Mouse (Mus musculus) embryonic fibroblast, embryonic 13.5 days (primary cell): ENCODE data around the gene Oxgr1. TPM values are rescaled to one million over a fixed set of nuclear protein-coding genes. Genes with fewer than 3 reads are reported as not detected.
"Not testable (repeated sequence)": the region's sequence is repeated elsewhere in the genome, so short reads cannot be mapped to it uniquely, and the experiment has no call there.

Experiments
- H3K27ac ChIP-seq: 2 replicates; pipeline ENCODE4 v1.5.1; 2012; ENCODE audit warnings: low read length, control low read depth, inconsistent platforms; ENCODE audit not compliant: insufficient read depth
- H3K4me1 ChIP-seq: 2 replicates; pipeline ENCODE4 v1.6.1; 2011; ENCODE audit warnings: low read length; ENCODE audit not compliant: control insufficient read depth, insufficient read depth
- H3K4me3 ChIP-seq: 2 replicates; pipeline ENCODE4 v1.5.1; 2011; ENCODE audit warnings: mild to moderate bottlenecking, control low read depth, low read length; ENCODE audit not compliant: insufficient read depth
- CTCF ChIP-seq: IDR thresholded peaks from 2 replicates; pipeline ENCODE4 v1.5.1; 2011; ENCODE audit warnings: mild to moderate bottlenecking, control low read depth, low read length, moderate library complexity, borderline replicate concordance; ENCODE audit not compliant: insufficient read depth
- POLR2A ChIP-seq: IDR thresholded peaks from 2 replicates; pipeline ENCODE4 v1.6.1; 2011; ENCODE audit warnings: low read depth, mild to moderate bottlenecking, control low read depth, low read length, moderate library complexity
- polyA plus RNA-seq: library from polyadenylated mRNA; stranded (reverse); fragments of >200 nt; gene quantifications from 2 replicates; pipeline ENCODE4 v1.2.4, GENCODE M21; 2011; ENCODE audit warnings: low read depth; ENCODE audit not compliant: missing spikeins, insufficient read length

Oxgr1 gene
- polyA plus RNA-seq, 1 experiment, result not detected

DNA sequence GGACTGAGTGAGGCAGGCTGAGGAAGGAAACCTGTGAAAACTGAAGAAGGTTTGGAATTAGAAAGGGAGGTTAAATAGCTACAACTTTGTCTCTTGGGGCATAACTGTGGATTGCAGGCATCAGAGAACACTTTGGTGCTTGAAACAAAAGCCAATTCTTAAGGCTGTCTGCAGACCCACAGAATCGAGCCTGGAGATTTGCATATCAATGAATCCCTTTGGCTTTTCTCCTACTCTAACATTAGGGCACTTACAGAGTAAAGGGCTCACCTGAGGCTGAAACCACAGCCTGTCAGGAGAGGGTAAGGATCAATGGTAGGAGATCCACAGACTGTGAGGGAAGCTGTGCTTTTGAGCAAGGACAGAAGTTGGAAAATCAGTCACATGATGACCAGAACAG is 8.8 kb downstream of the Oxgr1 start:
- TF ChIP-seq POLR2A (no peak), CTCF (no peak)
- H3K27ac ChIP-seq, result no peak overlapping the region
- H3K4me3 ChIP-seq, result no peak overlapping the region
- no peaks in the 10 kb centered on the region for H3K4me1 ChIP-seq

DNA sequence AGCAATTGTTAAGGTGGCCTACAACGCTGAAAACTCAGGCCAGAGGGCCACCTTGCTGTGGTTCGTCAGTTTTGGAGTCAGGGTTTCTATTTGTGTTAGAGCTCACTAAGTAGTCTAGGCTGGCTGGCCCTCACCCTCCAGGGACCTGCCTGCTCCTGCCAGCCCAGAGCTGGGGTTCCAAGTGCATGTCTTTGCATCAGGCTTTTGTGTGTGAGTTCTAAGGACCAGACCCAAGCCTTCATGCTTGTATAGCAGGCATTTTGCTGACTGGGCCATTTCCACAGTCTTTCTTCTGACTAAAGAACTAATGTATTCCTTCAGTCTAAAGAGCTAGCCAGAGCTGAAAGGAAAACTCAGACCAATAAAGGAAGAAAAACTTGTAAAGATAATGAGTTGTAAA is 22.3 kb downstream of the Oxgr1 start:
- Histone ChIP-seq H3K4me3 (no peak overlapping the region), H3K4me1 (no peaks in the 10 kb centered on the region), H3K27ac (no peak overlapping the region)
- TF ChIP-seq POLR2A (no peak), CTCF (no peak)

DNA sequence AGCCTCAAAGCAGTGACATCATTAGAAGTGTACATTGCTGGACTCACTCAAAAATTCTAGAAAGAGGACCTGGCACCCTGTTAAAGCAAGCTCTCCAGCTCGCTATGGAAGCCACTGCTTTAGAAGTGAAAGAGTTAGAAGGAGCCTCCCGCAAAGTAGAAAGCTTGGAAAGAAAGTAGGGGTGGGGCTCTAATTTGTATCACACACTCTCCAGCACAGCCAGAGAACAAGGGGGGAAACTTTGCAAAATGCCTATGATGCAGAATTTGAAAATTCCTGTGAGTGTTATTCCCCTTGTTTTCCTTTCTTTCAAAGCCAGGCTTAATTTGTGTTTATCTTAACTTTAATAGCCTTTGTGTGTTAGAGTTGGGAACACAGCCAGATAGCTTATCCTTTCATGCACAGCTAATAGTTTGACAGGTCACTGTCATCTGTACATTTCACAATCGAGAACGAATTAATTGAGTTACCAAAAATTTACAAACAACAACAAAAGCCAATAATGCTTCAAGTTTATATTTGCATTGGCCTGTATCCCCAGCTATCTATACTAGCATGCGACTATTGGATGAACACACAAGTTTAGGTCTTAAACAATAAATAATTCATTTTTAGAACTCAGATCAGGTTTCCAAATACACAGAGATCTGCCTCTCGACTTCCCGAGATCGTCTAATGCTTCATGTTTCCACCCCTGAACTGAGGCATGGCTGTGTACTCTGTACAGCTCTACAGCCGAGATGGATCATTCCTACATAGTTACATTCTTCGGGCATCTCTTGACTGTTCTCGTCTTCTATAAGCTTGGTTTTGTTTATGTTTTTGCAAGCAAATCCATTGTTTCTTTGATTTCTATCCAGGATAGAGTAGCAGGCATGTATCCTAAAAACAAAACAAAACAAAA is 32.0 kb downstream of the Oxgr1 start:
- Histone ChIP-seq H3K4me1 (no peaks in the 10 kb centered on the region), H3K4me3 (no peak overlapping the region), H3K27ac (no peak overlapping the region)
- TF ChIP-seq POLR2A, result no peak
- no peak for TF ChIP-seq CTCF

DNA sequence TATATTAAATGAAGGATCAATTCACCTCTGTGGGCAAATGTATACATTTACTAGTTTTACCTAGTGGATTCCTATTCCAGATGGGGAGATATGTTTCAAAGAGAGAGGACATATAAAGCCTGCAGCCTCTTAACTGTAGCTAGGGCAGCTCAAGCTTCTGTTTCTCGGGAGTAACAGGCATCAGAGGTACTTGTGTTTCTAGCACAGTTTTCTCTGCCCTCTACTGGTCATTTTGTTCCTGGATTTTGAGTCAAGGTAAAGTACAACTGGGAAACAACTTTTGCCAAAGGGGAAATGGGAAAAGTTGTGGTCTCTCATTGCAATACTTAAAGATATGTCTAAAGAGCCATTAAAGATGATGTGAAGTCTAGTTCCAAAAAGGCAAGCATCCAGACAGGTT is 37.1 kb downstream of the Oxgr1 start:
- TF ChIP-seq POLR2A, result no peak
- no peak for TF ChIP-seq CTCF
- H3K4me1 ChIP-seq, result no peaks in the 10 kb centered on the region
- no peak overlapping the region for H3K4me3 ChIP-seq
- H3K27ac ChIP-seq, result no peak overlapping the region

DNA sequence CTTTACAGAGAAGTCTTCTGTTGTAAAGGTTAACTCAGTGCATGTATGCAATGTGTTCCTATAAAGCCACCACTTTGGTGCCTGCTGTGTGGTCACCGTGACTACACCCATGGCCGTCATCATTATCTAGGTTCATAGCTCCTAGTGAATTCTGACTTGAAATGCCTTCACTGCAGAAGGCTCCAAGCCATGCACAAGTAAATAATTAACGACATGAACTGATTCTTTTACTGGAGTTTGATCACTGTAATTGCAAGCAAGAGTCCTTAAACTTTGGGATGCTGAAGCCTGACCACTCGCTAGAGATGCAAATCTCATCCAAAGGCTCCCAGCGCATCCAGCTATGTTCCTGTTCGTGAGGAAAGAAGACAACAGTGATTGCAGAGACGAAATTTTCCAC is 38.6 kb downstream of the Oxgr1 start:
- H3K4me3 ChIP-seq, result no peak overlapping the region
- TF ChIP-seq POLR2A (no peak), CTCF (no peak)
- H3K4me1 ChIP-seq, result no peaks in the 10 kb centered on the region
- no peak overlapping the region for H3K27ac ChIP-seq

DNA sequence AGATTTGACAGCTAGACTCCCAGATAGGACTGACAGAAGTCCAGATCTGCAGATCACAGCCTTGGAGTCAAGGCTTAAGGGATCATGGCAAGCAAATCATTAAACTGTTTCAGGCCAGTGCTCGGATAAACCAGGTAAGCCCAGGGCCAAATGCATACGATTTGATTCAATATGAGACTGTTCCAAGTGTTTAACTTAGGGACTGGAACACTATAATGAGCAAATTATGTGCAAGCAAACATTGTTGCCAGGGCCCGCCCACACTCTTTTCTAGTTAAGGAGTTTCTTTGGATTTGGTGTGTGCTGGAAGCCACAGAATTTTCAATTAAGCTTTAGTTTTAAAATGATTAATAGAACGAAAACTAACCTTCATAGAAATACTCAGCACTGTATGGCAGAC is 39.6 kb downstream of the Oxgr1 start:
- Histone ChIP-seq H3K4me3 (no peak overlapping the region), H3K4me1 (no peaks in the 10 kb centered on the region), H3K27ac (no peak overlapping the region)
- no peak for TF ChIP-seq POLR2A
- no peak for TF ChIP-seq CTCF

DNA sequence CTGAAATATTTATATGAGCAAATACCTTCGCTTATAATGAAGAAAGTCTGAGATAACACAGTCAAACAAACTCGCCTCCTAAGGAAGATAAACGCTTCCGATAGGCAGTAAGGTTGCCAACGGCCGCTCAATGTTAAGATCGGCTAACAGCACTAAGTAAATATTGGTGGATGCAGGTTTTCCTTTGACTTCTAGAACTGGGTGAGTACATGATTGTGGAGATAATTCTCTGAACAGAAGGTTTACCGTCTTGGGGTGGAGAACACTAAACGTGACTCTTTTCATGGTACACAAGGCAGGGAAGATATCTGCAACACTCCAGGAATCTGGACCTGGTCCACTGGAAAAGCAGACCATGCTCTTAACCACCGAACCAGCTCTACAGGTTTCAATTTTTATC is 52.6 kb downstream of the Oxgr1 start:
- TF ChIP-seq POLR2A (no peak), CTCF (no peak)
- Histone ChIP-seq H3K4me3 (no peak overlapping the region), H3K4me1 (no peaks in the 10 kb centered on the region), H3K27ac (no peak overlapping the region)

DNA sequence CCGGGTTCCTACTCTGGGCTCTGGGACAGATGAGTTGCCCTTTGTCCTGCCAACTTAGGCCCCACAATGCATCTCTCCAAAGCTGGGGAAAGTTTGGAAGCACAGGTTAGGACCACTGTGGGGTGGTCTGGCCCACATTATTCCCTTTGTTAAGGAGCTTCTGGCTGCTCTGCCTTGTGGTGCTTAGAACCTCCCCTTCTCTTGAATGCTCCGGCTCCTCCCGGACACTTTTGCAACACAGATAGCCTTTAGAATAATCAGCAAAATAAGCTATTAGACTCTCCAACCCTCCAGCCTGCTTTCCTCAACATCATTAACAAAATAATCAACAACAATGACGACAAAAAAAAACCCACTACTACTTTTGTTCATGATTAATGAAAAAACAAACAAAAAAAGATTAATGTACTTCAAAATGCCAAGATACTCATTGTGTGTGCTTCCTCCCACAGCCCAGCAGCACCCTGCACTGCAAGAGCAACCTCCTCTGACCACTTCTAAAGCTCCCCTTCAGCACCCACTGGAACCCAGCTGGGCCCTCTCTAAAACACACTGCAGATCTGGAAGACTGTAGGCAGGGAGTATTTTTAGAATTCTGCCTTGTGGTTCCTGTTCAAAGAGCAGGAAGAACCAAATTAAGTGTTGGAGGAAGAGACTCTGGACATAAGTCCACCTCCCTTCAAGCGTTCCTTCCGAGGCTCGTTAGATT is 53.1 kb downstream of the Oxgr1 start:
- TF ChIP-seq POLR2A (no peak), CTCF (no peak)
- Histone ChIP-seq H3K4me1 (no peaks in the 10 kb centered on the region), H3K27ac (no peak overlapping the region), H3K4me3 (no peak overlapping the region)

DNA sequence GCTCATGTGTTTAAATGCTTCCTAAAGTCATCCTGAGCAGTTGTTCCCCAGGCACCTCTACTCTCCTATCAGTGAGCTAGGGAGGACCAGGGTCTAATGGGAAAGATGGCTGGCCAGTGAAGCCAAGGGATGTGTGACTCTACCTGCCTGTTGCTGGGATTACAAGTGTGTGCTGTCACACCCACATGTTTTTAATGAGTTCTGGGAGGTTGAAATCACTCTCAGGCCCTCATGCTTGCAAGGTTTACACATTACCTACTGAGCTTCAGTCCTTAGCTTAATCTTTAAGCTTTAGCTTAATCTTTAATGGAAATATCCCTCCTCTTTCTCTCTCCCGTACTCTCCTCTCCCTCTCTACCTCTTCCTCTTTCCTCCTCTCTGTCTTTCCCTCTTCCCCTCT is 55.0 kb downstream of the Oxgr1 start:
- Histone ChIP-seq H3K27ac (no peak overlapping the region), H3K4me3 (no peak overlapping the region), H3K4me1 (no peaks in the 10 kb centered on the region)
- TF ChIP-seq POLR2A (no peak), CTCF (no peak)

DNA sequence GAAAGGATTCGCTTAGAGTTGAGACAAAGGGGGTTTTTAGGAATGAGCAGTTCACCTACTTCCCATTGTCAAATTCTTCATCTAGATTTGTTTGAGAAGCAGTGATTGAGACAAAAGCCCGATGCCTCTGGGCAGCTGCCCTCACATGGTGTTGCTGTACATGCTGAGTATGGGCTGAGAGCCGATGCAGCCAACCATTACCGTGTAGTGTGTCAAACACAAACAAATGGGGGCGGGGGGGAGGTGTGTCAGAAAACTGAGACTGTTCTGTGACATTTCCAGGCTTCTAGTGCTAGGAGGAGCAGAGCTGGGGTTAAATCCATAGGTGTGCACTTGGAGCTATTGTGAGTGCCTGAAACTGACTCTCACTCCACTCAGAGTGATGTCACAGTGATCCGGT is 55.5 kb downstream of the Oxgr1 start:
- no peaks in the 10 kb centered on the region for H3K4me1 ChIP-seq
- H3K4me3 ChIP-seq, result no peak overlapping the region
- H3K27ac ChIP-seq, result no peak overlapping the region
- TF ChIP-seq POLR2A, result no peak
- no peak for TF ChIP-seq CTCF

DNA sequence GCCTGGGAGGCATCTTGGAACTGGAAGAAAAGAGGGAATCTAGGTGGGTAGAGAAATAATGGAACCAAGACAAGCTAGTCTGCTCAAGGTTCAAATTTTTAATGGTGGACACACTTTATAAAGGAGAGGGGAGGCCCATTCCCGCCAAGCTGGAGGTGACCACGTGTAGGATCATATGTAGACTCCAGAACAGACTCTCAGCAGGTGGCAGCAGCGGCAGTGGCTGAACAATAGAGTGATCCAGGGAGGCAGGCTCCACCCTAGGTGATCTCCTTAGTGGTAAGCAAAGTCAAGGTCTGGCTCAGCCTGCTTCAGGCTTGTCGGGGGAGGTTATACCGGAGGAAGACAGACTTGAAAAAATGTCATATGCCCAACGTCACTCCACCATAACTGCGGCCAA is 55.9 kb downstream of the Oxgr1 start:
- not testable (repeated sequence) for H3K4me3 ChIP-seq, H3K4me1 ChIP-seq, H3K27ac ChIP-seq
